In genomic region chr13:51786616-51787015, GRCm38 (mm10) we compare ENCODE assay signal across 16 mouse cellular contexts.
"Had no signal": no experiment of that assay in that cellular context is flagged by ENCODE, and none has a peak within 500 bp of the region (broad histone marks: within the 10 kb centered on the region; RNA-seq: fewer than 3 reads in every experiment).

No protein-coding gene starts in this region.

- H3K9ac ChIP-seq: lung, embryonic 15.5 days; midbrain, embryonic 13.5 days; midbrain, embryonic 15.5 days; neural tube, embryonic 12.5 days; stomach, embryonic 15.5 days had no signal

- ATAC-seq: lung, postnatal 0 days; midbrain, embryonic 13.5 days; midbrain, embryonic 15.5 days had no signal

- H3K4me3 ChIP-seq: lung, embryonic 15.5 days; megakaryocyte, embryonic 14.5 days; midbrain, embryonic 13.5 days; midbrain, embryonic 15.5 days; neural tube, embryonic 12.5 days; stomach, embryonic 15.5 days had no signal

- H3K27me3 ChIP-seq: megakaryocyte, embryonic 14.5 days; midbrain, embryonic 15.5 days; stomach, embryonic 15.5 days had no signal

- H3K27ac ChIP-seq: lung, embryonic 15.5 days; macrophage; midbrain, embryonic 13.5 days; midbrain, embryonic 15.5 days; neural tube, embryonic 12.5 days; stomach, embryonic 15.5 days; stomach, postnatal 0 days had no signal

- H3K36me3 ChIP-seq: lung, embryonic 15.5 days; midbrain, embryonic 13.5 days; midbrain, embryonic 15.5 days; neural tube, embryonic 12.5 days; stomach, embryonic 15.5 days had no signal

- H3K4me2 ChIP-seq: lung, embryonic 15.5 days; midbrain, embryonic 11.5 days; midbrain, embryonic 13.5 days; midbrain, embryonic 15.5 days; neural tube, embryonic 12.5 days; stomach, embryonic 15.5 days had no signal

- H3K4me1 ChIP-seq: neural tube, embryonic 12.5 days had no signal

- DNase-seq: lung, adult 2 months; lung, postnatal 14 days; lung, postnatal 36 days; right cerebral cortex, postnatal 14 days; thymus, adult 2 months; thymus, postnatal 25 days had no signal

- H3K9me3 ChIP-seq: lung, embryonic 15.5 days; megakaryocyte, embryonic 14.5 days; midbrain, embryonic 13.5 days; midbrain, embryonic 15.5 days; neural tube, embryonic 12.5 days; stomach, embryonic 15.5 days had no signal
